Mouse (Mus musculus) forebrain, embryonic 15.5 days (tissue): ENCODE data around the gene Sipa1l2. TPM values are rescaled to one million over a fixed set of nuclear protein-coding genes. Genes with fewer than 3 reads are reported as not detected.

ENCODE experiments used
- ATAC-seq: fragments of 200-750 bp; cut with Nextera tagmentation; replicated peaks from 2 replicates; pipeline ENCODE4 v1.8.0; 2017; ENCODE audit warnings: mild to moderate bottlenecking, moderate TSS enrichment, moderate library complexity
- H3K27ac ChIP-seq: fragments of 300-500 bp; sonication (generic); replicated peaks from 2 replicates; pipeline ENCODE4 v1.5.1; 2015; ENCODE audit warnings: mild to moderate bottlenecking, inconsistent platforms
- H3K27me3 ChIP-seq: fragments of 300-500 bp; sonication (generic); 2 replicates; pipeline ENCODE4 v1.6.1; 2015; ENCODE audit warnings: inconsistent platforms
- H3K36me3 ChIP-seq: fragments of 300-500 bp; sonication (generic); 2 replicates; pipeline ENCODE4 v1.6.1; 2015; ENCODE audit warnings: mild to moderate bottlenecking, inconsistent platforms
- H3K4me1 ChIP-seq: fragments of 300-500 bp; sonication (generic); 2 replicates; pipeline ENCODE4 v1.6.1; 2015; ENCODE audit warnings: inconsistent platforms
- H3K4me2 ChIP-seq: fragments of 300-500 bp; sonication (generic); replicated peaks from 2 replicates; pipeline ENCODE4 v1.6.1; 2015; ENCODE audit warnings: mild to moderate bottlenecking, inconsistent platforms
- H3K4me3 ChIP-seq: fragments of 300-500 bp; sonication (generic); 2 replicates; pipeline ENCODE4 v1.5.1; 2015; ENCODE audit warnings: mild to moderate bottlenecking, inconsistent platforms
- H3K9ac ChIP-seq: fragments of 300-500 bp; sonication (generic); replicated peaks from 2 replicates; pipeline ENCODE4 v1.6.1; 2015; ENCODE audit warnings: mild to moderate bottlenecking, inconsistent platforms
- H3K9me3 ChIP-seq: fragments of 300-500 bp; sonication (generic); 2 replicates; pipeline ENCODE4 v1.6.1; 2016; ENCODE audit warnings: inconsistent platforms
- WGBS: fragments of 180-500 bp; shearing (Covaris S2); methylation state at CpG from one replicate; pipeline ENCODE4 v1.1.7; 2015; ENCODE audit warnings: mixed read lengths; 5-methylcytosine and 5-hydroxymethylcytosine counted together
- polyA plus RNA-seq: library from polyadenylated mRNA; unstranded; fragments of >200 nt; fragmentation: Nextera tagmentation; extraction: Ambion mirVana; gene quantifications from 2 replicates; pipeline ENCODE4 v1.2.1, GENCODE M21; 2015

Gene Sipa1l2
- polyA plus RNA-seq, 1 experiment from 2014 or later, result 32.0 TPM

DNA sequence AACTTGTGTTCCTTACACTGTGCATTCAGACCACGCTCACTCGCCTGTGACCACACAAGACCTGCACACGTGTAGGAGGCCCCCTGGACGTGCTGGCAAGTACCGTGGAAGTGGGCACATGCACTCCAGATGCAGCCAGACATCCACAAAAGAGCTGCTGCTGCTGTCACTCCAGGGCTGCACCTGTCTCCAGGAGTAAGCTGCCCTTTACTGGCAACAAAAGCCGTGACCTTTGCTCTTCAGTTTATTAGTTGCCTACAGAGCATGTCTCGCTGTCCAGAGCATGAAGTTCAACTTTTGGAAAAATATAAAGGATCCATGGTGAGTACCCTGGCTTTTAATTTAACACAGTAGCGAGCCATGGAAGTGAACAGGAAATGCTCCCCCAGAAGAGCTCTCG, 98.2 kb downstream of the Sipa1l2 start:
- no peak overlapping the region for H3K4me2 ChIP-seq
- H3K36me3 ChIP-seq, result peaks cover 44% of the 10 kb centered on the region
- H3K4me1 ChIP-seq, result peaks cover 15% of the 10 kb centered on the region
- no peak overlapping the region for H3K27ac ChIP-seq
- no peaks in the 10 kb centered on the region for H3K9me3 ChIP-seq
- 79% methylated on average over 9 of the region's 9 CpGs for WGBS
- no peak overlapping the region for H3K9ac ChIP-seq
- no peak for ATAC-seq
- H3K27me3 ChIP-seq, result no peaks in the 10 kb centered on the region
- no peak overlapping the region for H3K4me3 ChIP-seq

DNA sequence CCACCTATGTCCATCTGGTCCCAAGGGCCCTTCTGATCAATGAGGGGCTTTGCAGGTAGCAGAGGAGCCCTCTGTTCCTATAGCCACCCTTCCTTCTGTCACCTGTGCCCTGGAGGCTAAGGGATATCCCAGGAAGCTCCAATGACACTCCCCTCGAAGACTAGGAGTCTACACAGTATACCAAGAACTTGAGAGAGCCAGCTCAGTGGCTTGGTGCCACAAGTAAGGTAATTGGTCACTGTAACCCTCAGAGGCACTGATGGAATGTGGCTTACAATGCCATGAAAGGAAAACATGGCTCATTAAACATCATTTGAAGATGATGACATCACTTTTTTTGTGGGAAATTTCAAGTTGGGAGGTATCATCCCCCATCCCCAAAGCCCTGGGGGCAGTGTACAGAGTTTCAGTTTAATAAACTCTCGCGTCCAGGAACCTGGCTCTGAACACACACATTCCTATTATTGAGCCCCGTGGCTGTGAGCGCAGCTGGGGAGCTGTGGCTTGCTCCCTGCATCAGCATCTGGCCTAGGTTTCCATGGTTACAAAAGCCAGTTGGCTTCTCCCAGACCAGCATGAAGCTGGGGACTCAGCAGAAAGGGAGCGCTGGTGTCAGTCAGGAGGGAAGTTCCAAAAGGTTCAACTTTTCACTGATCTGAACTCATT, 104.3 kb downstream of the Sipa1l2 start:
- H3K9ac ChIP-seq, result no peak overlapping the region
- H3K36me3 ChIP-seq, result peaks cover 34% of the 10 kb centered on the region
- H3K27ac ChIP-seq, result no peak overlapping the region
- no peaks in the 10 kb centered on the region for H3K9me3 ChIP-seq
- 13% methylated on average over 6 of the region's 6 CpGs for WGBS
- no peaks in the 10 kb centered on the region for H3K27me3 ChIP-seq
- no peak overlapping the region for H3K4me3 ChIP-seq
- peak; percentile 56; the same call in 1 of the 2 replicates for ATAC-seq
- no peak overlapping the region for H3K4me2 ChIP-seq
- H3K4me1 ChIP-seq, result peaks cover 13% of the 10 kb centered on the region

DNA sequence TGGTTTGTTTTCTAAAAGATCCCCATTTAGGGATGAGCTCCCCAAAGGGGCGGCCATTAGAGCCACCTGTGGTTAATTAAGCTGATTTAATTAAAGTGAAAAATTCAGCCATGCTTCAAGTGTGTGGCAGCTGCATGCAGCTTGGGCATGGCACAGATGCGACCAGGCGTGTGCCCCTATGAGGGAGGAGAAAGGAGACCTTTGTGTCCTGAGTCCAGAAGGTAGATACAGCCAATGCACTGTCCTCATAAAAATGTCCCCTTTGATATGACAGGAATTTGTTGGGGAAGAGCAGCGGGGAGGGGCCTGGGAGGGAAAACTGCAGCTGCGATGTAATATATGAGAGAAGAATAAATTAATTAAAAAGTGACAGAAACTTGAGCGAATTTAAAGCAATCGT, 106.7 kb downstream of the Sipa1l2 start:
- Histone ChIP-seq H3K9me3 (no peaks in the 10 kb centered on the region), H3K4me3 (no peak overlapping the region), H3K27ac (no peak overlapping the region), H3K36me3 (0 out of 2 replicates have a peak, but pooled peaks cover 16% of the 10 kb centered on the region), H3K4me1 (peaks cover 13% of the 10 kb centered on the region), H3K27me3 (no peaks in the 10 kb centered on the region), H3K9ac (no peak overlapping the region), H3K4me2 (no peak overlapping the region)
- ATAC-seq, result no peak
- 49% methylated on average over 7 of the region's 7 CpGs for WGBS

DNA sequence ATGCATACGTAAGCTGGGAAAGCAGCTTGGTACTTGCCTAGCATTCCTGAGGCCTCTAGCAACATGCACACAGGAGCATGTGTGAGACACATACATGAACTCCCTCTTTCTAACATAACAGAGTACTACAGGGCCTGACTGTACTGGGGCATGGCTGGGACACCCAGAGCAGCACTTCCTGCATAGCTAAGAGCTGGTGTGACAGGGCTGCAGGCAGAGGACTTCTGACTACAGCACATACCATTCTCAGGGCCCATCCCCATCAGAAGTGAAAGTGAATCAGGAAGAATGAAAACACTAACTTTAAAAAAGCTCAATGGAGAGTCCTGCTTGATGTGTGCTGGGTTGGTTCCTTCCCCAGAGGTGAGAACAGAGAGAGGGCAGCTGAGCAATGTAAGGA, 108.1 kb downstream of the Sipa1l2 start:
- Histone ChIP-seq H3K36me3 (0 out of 2 replicates have a peak, but pooled peaks cover 8% of the 10 kb centered on the region), H3K4me1 (peaks cover 13% of the 10 kb centered on the region), H3K9me3 (no peaks in the 10 kb centered on the region), H3K27me3 (no peaks in the 10 kb centered on the region), H3K4me2 (no peak overlapping the region), H3K4me3 (no peak overlapping the region), H3K27ac (no peak overlapping the region), H3K9ac (no peak overlapping the region)
- 90% methylated on average over 1 of the region's 1 CpGs for WGBS
- ATAC-seq, result no peak

DNA sequence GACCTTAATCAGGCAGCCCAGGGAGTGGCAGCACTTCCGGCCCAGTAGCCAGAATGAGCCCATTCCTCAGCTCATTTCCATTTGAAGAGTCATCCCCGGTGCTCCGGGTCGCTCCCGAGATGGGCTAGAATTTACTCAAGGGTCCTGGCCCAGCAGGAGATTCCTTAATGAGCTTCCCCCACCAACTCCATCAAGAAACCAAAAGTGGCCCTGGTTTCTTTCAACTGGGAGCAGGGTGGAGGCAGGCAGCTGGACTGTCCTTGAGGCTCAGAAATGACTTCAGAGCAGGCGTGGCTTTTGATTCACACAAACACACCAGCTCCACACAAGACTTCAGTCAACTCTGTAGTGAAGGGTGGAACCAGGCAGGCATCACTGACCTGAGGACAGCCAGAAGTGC, 109.0 kb downstream of the Sipa1l2 start:
- ATAC-seq, result no peak
- WGBS, result 15% methylated on average over 6 of the region's 6 CpGs
- H3K4me2 ChIP-seq, result no peak overlapping the region
- H3K9ac ChIP-seq, result no peak overlapping the region
- no peak overlapping the region for H3K4me3 ChIP-seq
- peaks cover 8% of the 10 kb centered on the region for H3K4me1 ChIP-seq
- H3K27me3 ChIP-seq, result no peaks in the 10 kb centered on the region
- H3K36me3 ChIP-seq, result 0 out of 2 replicates have a peak, but pooled peaks cover 8% of the 10 kb centered on the region
- no peak overlapping the region for H3K27ac ChIP-seq
- no peaks in the 10 kb centered on the region for H3K9me3 ChIP-seq

DNA sequence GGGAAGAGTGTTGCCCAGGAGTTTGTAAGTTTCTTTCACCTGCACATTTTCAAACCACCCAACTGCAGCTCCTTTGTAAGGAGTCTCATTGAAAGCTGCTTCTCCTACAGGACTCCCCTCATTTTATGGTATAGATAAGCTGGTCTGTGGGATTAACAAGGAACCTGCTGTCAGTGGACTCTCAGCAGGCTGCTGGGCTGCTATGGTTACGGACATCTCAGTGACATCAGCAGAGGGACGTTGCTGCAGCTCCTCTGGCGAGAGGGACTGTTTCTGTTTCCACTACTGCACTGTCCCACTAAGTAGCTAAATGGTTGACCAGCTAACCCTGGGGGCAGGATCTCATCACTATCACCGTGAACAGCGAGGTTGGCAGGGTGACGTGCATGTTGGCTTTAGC, 120.6 kb downstream of the Sipa1l2 start:
- Histone ChIP-seq H3K9me3 (no peaks in the 10 kb centered on the region), H3K4me1 (no peaks in the 10 kb centered on the region), H3K9ac (no peak overlapping the region), H3K27ac (no peak overlapping the region), H3K4me2 (no peak overlapping the region), H3K36me3 (peaks cover 59% of the 10 kb centered on the region), H3K27me3 (no peaks in the 10 kb centered on the region), H3K4me3 (no peak overlapping the region)
- WGBS, result 55% methylated on average over 6 of the region's 6 CpGs
- no peak for ATAC-seq

DNA sequence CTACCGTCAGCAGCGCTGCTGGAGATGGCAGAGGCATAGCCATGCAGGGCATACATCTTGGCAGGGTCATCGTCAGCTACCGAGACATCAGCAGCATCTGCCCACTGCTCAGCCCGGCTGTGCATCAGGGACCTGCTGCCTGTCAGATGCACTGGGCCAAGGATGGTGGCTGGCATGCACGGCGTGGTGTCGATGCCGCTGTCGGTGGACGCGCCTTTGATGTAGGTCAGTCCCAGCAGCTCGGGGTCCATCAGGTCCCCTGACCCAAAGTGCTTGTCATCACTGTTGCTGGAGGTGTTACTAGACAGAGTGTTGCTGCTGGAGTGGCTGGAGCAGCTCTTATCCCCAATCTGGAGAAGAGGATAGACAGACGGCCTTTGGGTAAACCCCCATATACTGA, 122.1 kb downstream of the Sipa1l2 start:
- H3K4me1 ChIP-seq, result no peaks in the 10 kb centered on the region
- H3K36me3 ChIP-seq, result peaks cover 63% of the 10 kb centered on the region
- no peaks in the 10 kb centered on the region for H3K27me3 ChIP-seq
- no peaks in the 10 kb centered on the region for H3K9me3 ChIP-seq
- WGBS, result 94% methylated on average over 14 of the region's 14 CpGs
- no peak overlapping the region for H3K4me2 ChIP-seq
- ATAC-seq, result no peak
- H3K9ac ChIP-seq, result no peak overlapping the region
- H3K27ac ChIP-seq, result no peak overlapping the region
- H3K4me3 ChIP-seq, result no peak overlapping the region

DNA sequence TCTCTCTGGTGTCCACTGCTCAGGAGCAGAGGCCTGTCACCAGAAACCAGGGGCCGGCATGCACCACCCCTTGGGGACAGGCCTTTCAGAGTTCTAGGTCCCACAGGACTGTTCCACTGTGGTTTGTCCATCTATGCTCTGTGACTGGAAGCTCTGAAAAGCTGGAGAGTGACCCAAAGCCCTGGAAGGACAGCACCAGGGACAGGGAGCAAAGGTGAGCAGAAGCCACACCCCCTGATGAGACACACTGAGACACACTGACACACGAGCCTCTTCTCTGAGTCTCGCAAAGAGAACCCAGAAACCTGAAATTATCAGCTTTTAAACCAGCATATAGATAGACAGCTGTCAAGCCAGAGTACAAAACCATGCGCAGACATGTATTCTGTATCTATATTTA, 123.4 kb downstream of the Sipa1l2 start:
- Histone ChIP-seq H3K4me1 (no peaks in the 10 kb centered on the region), H3K4me2 (no peak overlapping the region), H3K9me3 (no peaks in the 10 kb centered on the region), H3K4me3 (no peak overlapping the region), H3K27ac (no peak overlapping the region), H3K27me3 (no peaks in the 10 kb centered on the region), H3K9ac (no peak overlapping the region), H3K36me3 (peaks cover 66% of the 10 kb centered on the region)
- 85% methylated on average over 4 of the region's 4 CpGs for WGBS
- no peak for ATAC-seq

DNA sequence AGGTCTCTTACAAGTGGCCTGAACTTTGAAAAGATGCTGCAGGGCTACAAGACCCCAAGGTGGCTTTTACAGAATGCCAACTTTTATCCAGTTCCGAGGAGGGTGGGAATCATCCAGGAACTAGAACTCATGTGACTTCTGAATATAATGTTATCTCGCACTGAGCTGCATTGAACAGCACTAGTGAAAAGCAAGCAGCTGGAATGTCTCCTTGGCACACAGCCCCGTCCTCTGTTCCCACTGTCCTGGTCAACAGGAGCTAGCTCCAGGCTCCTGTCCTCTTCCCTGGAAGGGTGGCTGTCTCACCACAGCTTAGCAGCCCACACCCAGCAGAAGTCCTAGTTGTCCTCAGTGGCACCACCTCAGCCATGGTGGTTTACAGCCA, 124.4 kb downstream of the Sipa1l2 start:
- H3K9me3 ChIP-seq, result no peaks in the 10 kb centered on the region
- ATAC-seq, result no peak
- H3K27me3 ChIP-seq, result no peaks in the 10 kb centered on the region
- H3K4me1 ChIP-seq, result no peaks in the 10 kb centered on the region
- H3K36me3 ChIP-seq, result peaks cover 67% of the 10 kb centered on the region
- H3K9ac ChIP-seq, result no peak overlapping the region
- H3K27ac ChIP-seq, result no peak overlapping the region
- no peak overlapping the region for H3K4me3 ChIP-seq
- 79% methylated on average over 3 of the region's 3 CpGs for WGBS
- no peak overlapping the region for H3K4me2 ChIP-seq

DNA sequence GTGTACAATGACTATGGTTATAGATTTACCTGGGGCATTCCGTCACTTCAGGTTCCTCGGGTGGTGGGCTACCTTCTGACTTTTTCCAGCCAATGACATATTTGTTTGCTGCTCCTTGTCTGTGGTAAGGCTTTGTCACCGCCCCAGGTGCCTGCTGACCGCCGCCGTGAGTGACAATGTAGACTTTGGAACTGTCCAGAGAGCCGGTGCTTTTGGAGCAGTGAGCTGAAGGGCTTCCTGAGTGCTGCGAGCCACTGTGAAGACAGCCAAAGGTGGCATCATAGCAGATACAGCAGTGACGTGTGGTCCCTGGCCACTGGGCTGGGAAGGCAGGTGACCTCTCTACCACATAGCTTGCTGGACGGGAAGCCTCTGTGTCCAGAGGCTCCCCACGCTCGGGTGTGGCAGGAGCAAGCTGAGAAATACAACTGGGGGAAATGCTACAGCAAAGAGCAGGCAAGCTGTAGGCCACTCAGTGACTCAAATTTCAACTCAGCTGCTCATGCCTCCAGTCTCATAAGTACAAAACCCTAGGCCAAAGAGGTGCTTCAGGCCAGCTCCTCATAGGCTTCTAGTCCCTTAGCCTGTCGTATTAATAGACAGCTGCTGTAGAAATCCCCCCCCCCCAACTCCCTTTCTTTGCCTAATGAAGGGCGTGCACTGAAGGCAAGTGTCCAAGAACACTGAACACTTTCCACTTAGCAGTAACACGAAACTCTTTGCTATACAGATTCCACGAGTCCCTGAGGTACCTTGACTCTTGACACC, 125.0 kb downstream of the Sipa1l2 start:
- Histone ChIP-seq H3K4me2 (no peak overlapping the region), H3K36me3 (peaks cover 70% of the 10 kb centered on the region), H3K4me1 (no peaks in the 10 kb centered on the region), H3K27ac (no peak overlapping the region), H3K9ac (no peak overlapping the region), H3K4me3 (no peak overlapping the region), H3K9me3 (no peaks in the 10 kb centered on the region), H3K27me3 (no peaks in the 10 kb centered on the region)
- 86% methylated on average over 16 of the region's 16 CpGs for WGBS
- ATAC-seq, result no peak

DNA sequence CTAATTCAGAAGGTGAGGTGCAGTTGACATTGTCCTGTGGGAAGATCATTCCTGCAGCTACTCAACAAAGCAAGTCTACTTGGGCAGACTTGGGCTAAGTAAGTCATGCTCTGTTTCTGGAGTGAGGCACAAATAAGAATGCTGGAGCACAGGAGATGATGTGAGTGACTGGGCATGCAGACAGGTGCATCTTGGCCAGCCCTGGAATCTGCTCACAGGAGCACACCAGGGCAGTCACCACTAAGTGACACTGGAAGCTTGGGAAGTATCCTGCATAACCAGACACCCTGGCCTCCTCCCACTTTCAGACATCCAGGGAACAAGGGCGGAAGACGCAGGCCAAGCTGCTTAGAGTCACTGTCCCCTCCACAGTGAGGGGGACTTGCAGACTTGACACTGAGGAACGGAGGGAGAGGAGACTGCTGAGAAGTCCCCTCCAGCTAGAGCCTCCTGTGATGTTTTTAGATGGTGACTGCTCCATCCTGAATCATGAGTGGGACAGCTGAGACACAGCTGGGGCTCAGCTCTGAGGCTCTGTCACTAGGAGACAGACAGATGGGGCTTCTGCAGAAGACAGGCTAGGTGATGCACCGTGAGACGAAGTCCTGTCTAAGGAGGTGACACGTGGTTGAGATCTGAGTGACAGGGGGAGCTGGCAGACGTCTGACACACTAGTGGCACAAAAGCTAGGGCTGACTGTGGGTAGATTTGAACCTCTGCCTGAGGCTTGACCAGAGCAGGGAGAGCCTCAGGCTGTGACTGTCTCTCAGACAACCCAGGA, 134.1 kb downstream of the Sipa1l2 start:
- Histone ChIP-seq H3K27ac (no peak overlapping the region), H3K9me3 (no peaks in the 10 kb centered on the region), H3K4me3 (no peak overlapping the region), H3K9ac (no peak overlapping the region), H3K36me3 (peaks cover 29% of the 10 kb centered on the region; the same call in 1 of the 2 replicates), H3K27me3 (no peaks in the 10 kb centered on the region), H3K4me2 (no peak overlapping the region), H3K4me1 (peaks cover 5% of the 10 kb centered on the region)
- ATAC-seq, result no peak
- 73% methylated on average over 7 of the region's 7 CpGs for WGBS

DNA sequence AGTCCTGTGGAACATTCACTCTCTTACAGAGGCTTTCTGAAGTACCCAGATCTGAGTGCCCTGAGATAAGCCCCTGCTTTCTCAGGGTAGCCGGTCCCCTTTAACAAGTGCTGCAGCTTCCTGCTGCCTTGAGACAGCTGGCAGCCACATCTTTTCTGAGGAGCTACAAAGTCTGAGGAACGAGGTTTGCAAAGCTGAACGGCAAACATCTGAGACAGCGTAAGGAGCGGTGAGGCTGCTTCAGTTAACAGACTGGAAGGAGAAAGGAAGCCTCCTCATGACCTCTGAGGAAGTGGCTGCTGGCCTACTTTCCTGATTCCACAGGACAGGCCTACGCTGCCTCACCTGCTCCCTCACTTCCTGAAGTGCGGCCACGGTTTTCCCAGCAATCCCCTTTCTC, 135.5 kb downstream of the Sipa1l2 start:
- WGBS, result 55% methylated on average over 8 of the region's 8 CpGs
- Histone ChIP-seq H3K4me3 (no peak overlapping the region), H3K4me1 (peaks cover 10% of the 10 kb centered on the region), H3K4me2 (no peak overlapping the region), H3K27ac (no peak overlapping the region), H3K9me3 (no peaks in the 10 kb centered on the region), H3K27me3 (no peaks in the 10 kb centered on the region), H3K36me3 (peaks cover 17% of the 10 kb centered on the region; the same call in 1 of the 2 replicates), H3K9ac (no peak overlapping the region)
- no peak for ATAC-seq
